ENCODE assay signal across 8 mouse cellular contexts in the genomic region with DNA sequence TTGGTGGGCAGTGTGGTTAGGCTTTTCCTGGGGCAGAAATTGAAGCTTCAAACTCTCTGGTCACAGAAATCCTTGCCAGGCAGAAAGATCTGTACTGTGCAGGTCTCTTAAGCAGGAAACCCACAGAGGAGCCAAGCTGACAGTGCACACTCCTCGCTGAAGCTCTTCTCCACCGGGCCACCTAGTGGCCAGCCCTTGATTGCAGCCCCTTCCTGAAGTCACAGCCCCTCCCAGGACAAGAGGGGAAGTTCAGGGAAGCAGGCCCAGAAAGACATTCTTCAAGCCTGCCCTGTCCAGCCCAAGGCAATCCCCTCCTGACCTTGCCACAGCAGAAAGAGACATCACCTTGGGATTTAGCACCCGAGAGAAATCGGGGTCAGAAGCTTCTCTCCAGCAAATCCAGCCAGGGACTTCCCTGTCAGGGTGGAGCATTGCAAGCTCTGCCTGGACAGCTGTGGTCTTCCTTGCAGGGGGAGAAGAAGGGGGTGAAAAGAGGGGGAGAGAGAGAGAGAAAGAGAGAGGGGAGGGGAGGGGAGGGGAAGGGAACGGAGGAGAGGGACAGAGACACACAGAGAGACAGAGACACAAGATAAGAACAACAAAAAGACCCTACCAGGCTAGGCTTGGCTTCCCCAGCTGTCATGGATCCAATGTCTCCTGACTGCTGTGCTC. TPM values are rescaled to one million over a fixed set of nuclear protein-coding genes. Genes with fewer than 3 reads are reported as not detected.
DNase-seq lines count a peak whose midpoint lies in the region; ATAC-seq lines count a peak whose summit lies in the region.

No protein-coding gene starts in this region.

- no peaks in the 10 kb centered on the region for H3K4me1 ChIP-seq in embryonic facial prominence, embryonic 13.5 days
- H3K4me1 ChIP-seq in heart, embryonic 16.5 days (ENCODE audit: control insufficient read depth, insufficient read depth, low read length) = no peaks in the 10 kb centered on the region

- WGBS in embryonic facial prominence, embryonic 13.5 days = 16% methylated on average over 5 of the region's 5 CpGs
- 8% methylated on average over 5 of the region's 5 CpGs for WGBS in heart, embryonic 16.5 days

- no peak overlapping the region for H3K27ac ChIP-seq in embryonic facial prominence, embryonic 13.5 days
- no peak overlapping the region for H3K27ac ChIP-seq in heart, embryonic 16.5 days (ENCODE audit: low read length)

- H3K27me3 ChIP-seq in embryonic facial prominence, embryonic 13.5 days = no peaks in the 10 kb centered on the region
- no peaks in the 10 kb centered on the region for H3K27me3 ChIP-seq in heart, embryonic 16.5 days (ENCODE audit: control insufficient read depth, insufficient read depth, low read length)

- H3K4me3 ChIP-seq in embryonic facial prominence, embryonic 13.5 days = no peak overlapping the region
- no peak overlapping the region for H3K4me3 ChIP-seq in heart, embryonic 16.5 days (ENCODE audit: low read length)

- H3K36me3 ChIP-seq in embryonic facial prominence, embryonic 13.5 days = no peaks in the 10 kb centered on the region
- H3K36me3 ChIP-seq in heart, embryonic 16.5 days (ENCODE audit: control insufficient read depth, insufficient read depth) = no peaks in the 10 kb centered on the region

- no peak overlapping the region for H3K9ac ChIP-seq in embryonic facial prominence, embryonic 13.5 days
- H3K9ac ChIP-seq in heart, embryonic 16.5 days (ENCODE audit: low read length) = no peak overlapping the region

- DNase-seq in adrenal gland, postnatal 10 days = peak; percentile 86
- peak; percentile 83 for DNase-seq in layer of hippocampus, adult 11-12 months (ENCODE audit: low spot score)
- peak; percentile 68 to 69 for DNase-seq in lung, adult 18-20 months
- peak; percentile 76 for DNase-seq in ovary, postnatal 36 days (ENCODE audit: low spot score)
- peak; percentile 59 for DNase-seq in thymus, postnatal 25 days

- H3K4me2 ChIP-seq in embryonic facial prominence, embryonic 13.5 days = no peak overlapping the region
- no peak overlapping the region for H3K4me2 ChIP-seq in heart, embryonic 16.5 days (ENCODE audit: low read depth, low read length)

- no peaks in the 10 kb centered on the region for H3K9me3 ChIP-seq in embryonic facial prominence, embryonic 13.5 days
- no peaks in the 10 kb centered on the region for H3K9me3 ChIP-seq in heart, embryonic 16.5 days (replicated peaks; ENCODE audit: control insufficient read depth, low read length)

- ATAC-seq in CD4-positive, CD25-positive, alpha-beta regulatory T cell, adult 4 months = peak; percentile 39
- ATAC-seq in embryonic facial prominence, embryonic 13.5 days (ENCODE audit: insufficient number of reproducible peaks, insufficient read depth, low FRiP score, low TSS enrichment, low read depth) = 0 out of 2 replicates have a peak, but pooled peaks have one; percentile 81
- ATAC-seq in heart, embryonic 16.5 days (replicated peaks; ENCODE audit: extremely low read depth, insufficient read depth, low FRiP score) = peak; percentile 84

RNA-seq across cellular contexts. Expression of a gene that starts 4.6 kb away (rescaled TPM):
- polyA plus RNA-seq in CD4-positive, CD25-positive, alpha-beta regulatory T cell, adult 4 months (2017; shearing (Covaris generic)) = under 1 TPM; 0.08 to 0.63 TPM
- 10 to 100 TPM; 18.4 to 20.1 TPM for total RNA-seq in adrenal gland, postnatal 10 days (2021)
- polyA plus RNA-seq in embryonic facial prominence, embryonic 13.5 days (2015; fragmentation: Nextera tagmentation; extraction: Ambion mirVana) = 1.6 and 1.9 TPM in 2 replicates
- polyA plus RNA-seq in heart, embryonic 16.5 days (2015; fragmentation: Nextera tagmentation; extraction: Ambion mirVana) = 1.4 and 2.3 TPM in 2 replicates

RNA-seq across cellular contexts. Expression of a gene that starts 15.4 kb away (rescaled TPM):
- under 1 TPM in 1 of 2 experiments, not detected in 1; 0.12 TPM for polyA plus RNA-seq in CD4-positive, CD25-positive, alpha-beta regulatory T cell, adult 4 months (2017; shearing (Covaris generic))
- total RNA-seq in adrenal gland, postnatal 10 days (2021) = 1 to 10 TPM; 5.8 to 6.3 TPM
- 0.23 and 0.70 TPM in 2 replicates for polyA plus RNA-seq in embryonic facial prominence, embryonic 13.5 days (2015; fragmentation: Nextera tagmentation; extraction: Ambion mirVana)
- polyA plus RNA-seq in heart, embryonic 16.5 days (2015; fragmentation: Nextera tagmentation; extraction: Ambion mirVana) = 0.43 and 0.44 TPM in 2 replicates
